Mouse (Mus musculus): Measurements from ENCODE around the gene Myh11. TPM values are rescaled to one million over a fixed set of nuclear protein-coding genes. Genes with fewer than 3 reads are reported as not detected.
A peak's percentile ranks its signal among the peaks of the same experiment; 100 is the strongest.

Myh11 gene
- polyA plus RNA-seq (2015; fragmentation: Nextera tagmentation; extraction: Ambion mirVana): 154 and 160 TPM in 2 replicates

DNA sequence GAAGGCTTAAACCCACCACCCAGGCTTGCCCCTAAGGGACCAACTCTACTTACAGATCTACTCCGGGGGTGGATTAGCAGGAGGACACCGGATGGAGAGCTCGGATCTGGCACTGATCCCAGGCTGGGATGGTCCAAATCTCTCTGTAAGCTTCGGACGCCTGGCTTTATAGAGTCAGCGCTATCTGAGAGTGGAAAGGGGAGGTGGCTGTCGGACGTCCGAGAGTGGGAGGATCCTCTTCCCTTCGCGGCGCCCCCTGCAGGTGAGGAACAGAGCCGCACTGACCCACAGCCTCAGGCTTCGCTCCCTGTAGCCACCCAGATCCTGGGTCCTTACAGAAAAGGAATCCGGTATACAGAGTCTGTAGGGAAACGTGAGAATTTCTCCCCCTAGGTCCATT, at the start of gene Myh11:
Myh11 (minus strand) TSS at position 150 of the 400 bp plus-strand sequence.
- Histone ChIP-seq H3K4me1 (replicated peaks) (peaks cover 8% of the 10 kb centered on the region), H3K36me3 (no peaks in the 10 kb centered on the region), H3K9me3 (no peaks in the 10 kb centered on the region), H3K9ac (peak within 1 kb of the TSS; percentile 29), H3K27me3 (replicated peaks) (no peaks in the 10 kb centered on the region), H3K4me3 (replicated peaks) (peak within 1 kb of the TSS; percentile 24), H3K4me2 (replicated peaks) (peak within 1 kb of the TSS; percentile 59), H3K27ac (peak within 1 kb of the TSS; percentile 79)
- 3% methylated on average over 16 of the region's 16 CpGs for WGBS
- peak; percentile 78 for ATAC-seq

DNA sequence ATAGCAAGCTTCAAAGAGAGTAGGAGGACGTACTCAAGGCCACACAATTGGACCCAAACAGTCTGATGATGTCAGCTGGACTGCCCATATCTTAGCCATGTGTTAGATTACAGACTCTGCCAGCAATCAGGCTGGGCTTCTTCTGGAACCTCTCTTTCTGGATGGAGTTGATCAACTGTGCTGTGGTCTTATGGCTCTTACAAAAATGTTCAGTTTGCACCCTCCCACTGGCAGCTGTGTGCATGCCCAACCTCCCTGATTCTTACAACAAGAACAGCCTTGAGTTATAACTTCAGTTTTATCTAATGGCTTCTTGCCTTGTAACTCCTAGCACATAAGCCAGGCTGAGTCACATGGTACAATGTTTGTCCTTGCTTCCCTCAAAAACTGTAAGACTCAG, 37.0 kb upstream of the Myh11 start:
- 52% methylated on average over 1 of the region's 1 CpGs for whole genome bisulfite sequencing
- no peak for ATAC-seq
- Histone ChIP-seq H3K27ac (no peak overlapping the region), H3K36me3 (no peaks in the 10 kb centered on the region), H3K4me1 (replicated peaks) (no peaks in the 10 kb centered on the region), H3K4me2 (replicated peaks) (no peak overlapping the region), H3K9ac (no peak overlapping the region), H3K27me3 (replicated peaks) (no peaks in the 10 kb centered on the region), H3K9me3 (no peaks in the 10 kb centered on the region), H3K4me3 (replicated peaks) (no peak overlapping the region)

DNA sequence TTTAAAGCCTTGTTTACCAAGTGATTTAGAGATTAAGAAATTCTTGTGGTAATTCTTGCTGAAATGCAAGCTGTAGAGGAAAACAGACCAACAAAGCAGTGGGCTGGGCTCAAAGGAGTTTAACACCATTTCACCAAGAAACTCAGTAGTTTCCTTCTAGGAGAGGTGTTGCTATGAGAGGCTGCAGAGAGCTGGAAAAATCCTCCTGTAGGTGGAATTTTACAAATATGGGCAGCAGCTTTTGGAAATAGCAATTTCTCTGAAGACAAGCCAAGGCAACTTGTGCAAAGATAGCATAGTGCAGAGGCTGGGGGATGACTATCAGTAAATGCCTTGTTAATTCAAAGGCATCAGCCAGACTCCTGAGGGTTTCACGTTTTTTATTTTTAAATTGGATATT, 29.3 kb upstream of the Myh11 start:
- Histone ChIP-seq H3K27ac (no peak overlapping the region), H3K4me3 (replicated peaks) (no peak overlapping the region), H3K4me1 (replicated peaks) (0 out of 2 replicates have a peak, but pooled peaks cover 6% of the 10 kb centered on the region), H3K9ac (no peak overlapping the region), H3K4me2 (replicated peaks) (no peak overlapping the region), H3K27me3 (replicated peaks) (no peaks in the 10 kb centered on the region), H3K9me3 (no peaks in the 10 kb centered on the region), H3K36me3 (no peaks in the 10 kb centered on the region)
- WGBS: 46% methylated on average over 1 of the region's 1 CpGs
- ATAC-seq: no peak

DNA sequence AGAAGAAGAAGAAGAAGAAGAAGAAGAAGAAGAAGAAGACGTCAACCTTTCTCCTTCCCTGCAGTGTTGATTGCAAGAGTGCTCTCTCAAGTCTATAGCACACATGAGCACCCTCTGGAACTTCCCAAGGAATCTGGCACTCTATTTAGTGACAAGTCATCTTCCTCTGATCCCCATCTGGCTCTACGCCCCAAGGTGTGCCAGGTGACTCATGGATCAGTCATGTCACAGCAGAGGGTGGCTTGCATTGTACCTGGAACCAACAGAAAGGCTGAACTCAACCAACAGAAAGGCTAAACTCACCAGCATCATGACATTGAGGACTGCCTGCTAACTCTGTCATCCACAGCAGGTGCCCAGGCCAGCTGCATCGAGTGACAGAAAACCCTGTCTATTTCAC, 28.5 kb upstream of the Myh11 start:
- WGBS: 87% methylated on average over 3 of the region's 3 CpGs
- H3K36me3 ChIP-seq: no peaks in the 10 kb centered on the region
- no peak overlapping the region for H3K27ac ChIP-seq
- H3K4me1 ChIP-seq (replicated peaks): 0 out of 2 replicates have a peak, but pooled peaks cover 6% of the 10 kb centered on the region
- H3K9ac ChIP-seq: no peak overlapping the region
- H3K9me3 ChIP-seq: no peaks in the 10 kb centered on the region
- ATAC-seq: no peak
- H3K27me3 ChIP-seq (replicated peaks): no peaks in the 10 kb centered on the region
- no peak overlapping the region for H3K4me3 ChIP-seq (replicated peaks)
- H3K4me2 ChIP-seq (replicated peaks): no peak overlapping the region

DNA sequence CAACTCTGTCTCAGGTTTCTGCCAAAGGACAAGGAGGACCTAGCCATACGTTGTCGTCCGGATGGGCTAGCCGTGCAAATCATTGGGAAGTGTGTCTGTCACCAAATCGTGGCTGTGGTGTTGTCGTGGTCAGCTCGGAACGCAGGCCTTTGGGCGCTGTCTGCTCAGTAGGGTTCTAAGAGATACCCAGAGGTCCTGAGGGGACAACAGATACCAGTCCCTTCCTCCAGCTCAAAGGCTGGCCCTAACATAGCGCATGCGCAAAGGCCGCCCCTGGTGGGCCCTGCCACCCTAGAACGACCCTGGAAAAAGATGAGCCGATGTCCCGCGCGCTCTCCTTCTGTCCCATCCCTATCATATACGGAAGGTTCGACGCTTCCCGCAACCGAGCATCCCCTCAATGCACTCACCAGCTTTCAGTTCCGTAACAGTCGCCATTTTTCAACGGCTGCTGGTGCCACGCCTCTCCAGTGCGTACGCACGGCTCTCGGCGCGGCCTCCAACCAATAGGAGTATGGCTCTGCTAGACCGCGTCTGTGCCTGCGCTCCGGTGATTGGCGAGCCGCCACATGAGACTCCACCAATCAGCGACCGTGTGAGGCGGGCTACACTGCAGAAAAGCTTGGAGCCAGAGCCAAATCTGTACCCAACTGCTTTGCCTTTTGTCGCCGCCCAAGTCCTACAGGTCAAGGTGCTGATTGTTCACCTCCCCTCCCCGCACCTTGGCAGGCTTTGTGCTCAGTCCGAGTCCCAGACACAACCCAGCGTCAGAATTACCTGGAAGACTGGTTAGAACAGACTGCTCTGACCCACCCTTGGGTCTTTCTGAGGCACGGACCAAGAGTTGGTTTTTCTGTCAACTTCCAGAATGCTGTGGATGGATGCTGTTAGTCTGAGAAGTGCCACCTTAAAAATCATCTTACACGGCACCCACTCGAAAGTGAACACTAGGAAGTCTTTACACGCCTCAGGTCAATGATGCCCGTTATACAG, 26.0 kb upstream of the Myh11 start, which contains the start of gene Fopnl:
Fopnl (minus strand) TSS at position 522 of the 993 bp plus-strand sequence.
- Histone ChIP-seq H3K4me1 (replicated peaks) (0 out of 2 replicates have a peak, but pooled peaks cover 6% of the 10 kb centered on the region), H3K4me3 (replicated peaks) (peak within 1 kb of the TSS; percentile 71), H3K9me3 (no peaks in the 10 kb centered on the region), H3K27me3 (replicated peaks) (no peaks in the 10 kb centered on the region), H3K36me3 (no peaks in the 10 kb centered on the region; the same call in 1 of the 2 replicates), H3K27ac (peak within 1 kb of the TSS; percentile 91), H3K9ac (peak within 1 kb of the TSS; percentile 83), H3K4me2 (replicated peaks) (peak within 1 kb of the TSS; percentile 81)
- WGBS: 4% methylated on average over 51 of the region's 51 CpGs
- ATAC-seq: peak; percentile 100

DNA sequence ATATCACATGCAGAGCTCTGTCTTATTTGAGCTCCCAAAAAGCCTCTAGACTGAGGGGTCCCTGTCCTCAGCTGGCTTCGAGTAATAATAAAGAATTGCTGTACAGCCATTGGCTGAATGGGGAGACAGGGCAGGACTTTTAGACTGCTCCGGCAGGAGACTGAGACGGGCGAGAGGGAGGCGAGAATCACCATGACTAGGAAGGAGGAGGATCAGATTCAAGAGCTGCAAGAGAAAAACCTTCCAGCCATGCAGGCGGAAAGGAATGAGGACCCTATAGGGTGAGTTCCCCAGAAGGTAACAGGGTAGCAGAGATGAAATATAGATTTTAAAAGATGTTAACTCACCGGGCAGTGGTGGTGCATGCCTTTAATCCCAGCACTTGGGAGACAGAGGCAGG, 21.7 kb upstream of the Myh11 start:
- peaks cover 8% of the 10 kb centered on the region; the same call in 1 of the 2 replicates for H3K36me3 ChIP-seq
- H3K4me3 ChIP-seq (replicated peaks): no peak overlapping the region
- H3K9ac ChIP-seq: no peak overlapping the region
- H3K4me1 ChIP-seq (replicated peaks): 0 out of 2 replicates have a peak, but pooled peaks cover 6% of the 10 kb centered on the region
- H3K27ac ChIP-seq: no peak overlapping the region
- 91% methylated on average over 7 of the region's 7 CpGs for WGBS
- H3K9me3 ChIP-seq: no peaks in the 10 kb centered on the region
- no peak for ATAC-seq
- no peaks in the 10 kb centered on the region for H3K27me3 ChIP-seq (replicated peaks)
- H3K4me2 ChIP-seq (replicated peaks): no peak overlapping the region

DNA sequence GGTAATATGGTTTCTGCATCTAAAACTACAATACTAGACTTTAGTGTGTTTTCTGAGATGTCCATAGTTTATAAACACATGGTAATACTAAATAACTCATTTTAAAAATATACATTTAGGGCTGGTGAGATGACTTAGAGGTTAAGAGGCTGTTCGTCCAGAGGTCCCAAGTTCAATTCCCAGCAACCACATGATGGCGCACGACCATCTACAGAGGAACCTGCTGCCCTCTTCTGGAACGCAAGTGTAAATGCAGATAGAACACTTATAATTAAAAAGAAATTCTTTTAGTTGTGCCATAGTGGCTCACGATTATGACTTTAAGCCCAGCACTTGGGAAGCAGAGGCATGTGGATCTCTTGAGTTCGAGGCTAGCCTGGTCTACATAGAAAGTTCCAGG, 20.2 kb upstream of the Myh11 start:
- Histone ChIP-seq H3K4me3 (replicated peaks) (no peak overlapping the region), H3K9me3 (no peaks in the 10 kb centered on the region), H3K27me3 (replicated peaks) (no peaks in the 10 kb centered on the region), H3K36me3 (peaks cover 8% of the 10 kb centered on the region; the same call in 1 of the 2 replicates), H3K4me2 (replicated peaks) (no peak overlapping the region), H3K27ac (no peak overlapping the region), H3K4me1 (replicated peaks) (0 out of 2 replicates have a peak, but pooled peaks cover 6% of the 10 kb centered on the region), H3K9ac (no peak overlapping the region)
- WGBS: 60% methylated on average over 6 of the region's 6 CpGs
- ATAC-seq: no peak

DNA sequence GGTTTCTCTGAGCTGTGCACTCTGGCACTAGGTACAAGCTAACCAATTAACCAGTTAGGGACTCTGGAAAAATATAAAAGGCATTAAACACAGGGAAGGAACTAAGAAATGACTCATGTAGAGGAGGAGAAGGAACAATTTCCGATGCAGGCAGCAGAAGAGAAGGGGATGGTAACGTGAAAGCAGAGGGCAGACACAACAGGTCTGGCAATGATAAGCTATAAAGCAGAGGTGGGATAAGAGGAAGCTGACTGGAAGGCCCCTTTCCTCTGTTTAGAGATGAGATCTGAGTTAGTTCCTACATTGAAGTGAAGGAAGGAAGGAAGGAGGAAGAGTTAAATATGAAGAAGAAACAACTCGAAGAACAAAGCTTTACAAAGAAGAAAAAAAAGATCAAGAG, 18.7 kb upstream of the Myh11 start:
- H3K9ac ChIP-seq: no peak overlapping the region
- no peak overlapping the region for H3K4me2 ChIP-seq (replicated peaks)
- H3K36me3 ChIP-seq: peaks cover 8% of the 10 kb centered on the region; the same call in 1 of the 2 replicates
- no peak overlapping the region for H3K27ac ChIP-seq
- no peaks in the 10 kb centered on the region for H3K27me3 ChIP-seq (replicated peaks)
- WGBS: 84% methylated on average over 3 of the region's 3 CpGs
- no peak for ATAC-seq
- H3K9me3 ChIP-seq: no peaks in the 10 kb centered on the region
- no peaks in the 10 kb centered on the region for H3K4me1 ChIP-seq (replicated peaks)
- H3K4me3 ChIP-seq (replicated peaks): no peak overlapping the region

DNA sequence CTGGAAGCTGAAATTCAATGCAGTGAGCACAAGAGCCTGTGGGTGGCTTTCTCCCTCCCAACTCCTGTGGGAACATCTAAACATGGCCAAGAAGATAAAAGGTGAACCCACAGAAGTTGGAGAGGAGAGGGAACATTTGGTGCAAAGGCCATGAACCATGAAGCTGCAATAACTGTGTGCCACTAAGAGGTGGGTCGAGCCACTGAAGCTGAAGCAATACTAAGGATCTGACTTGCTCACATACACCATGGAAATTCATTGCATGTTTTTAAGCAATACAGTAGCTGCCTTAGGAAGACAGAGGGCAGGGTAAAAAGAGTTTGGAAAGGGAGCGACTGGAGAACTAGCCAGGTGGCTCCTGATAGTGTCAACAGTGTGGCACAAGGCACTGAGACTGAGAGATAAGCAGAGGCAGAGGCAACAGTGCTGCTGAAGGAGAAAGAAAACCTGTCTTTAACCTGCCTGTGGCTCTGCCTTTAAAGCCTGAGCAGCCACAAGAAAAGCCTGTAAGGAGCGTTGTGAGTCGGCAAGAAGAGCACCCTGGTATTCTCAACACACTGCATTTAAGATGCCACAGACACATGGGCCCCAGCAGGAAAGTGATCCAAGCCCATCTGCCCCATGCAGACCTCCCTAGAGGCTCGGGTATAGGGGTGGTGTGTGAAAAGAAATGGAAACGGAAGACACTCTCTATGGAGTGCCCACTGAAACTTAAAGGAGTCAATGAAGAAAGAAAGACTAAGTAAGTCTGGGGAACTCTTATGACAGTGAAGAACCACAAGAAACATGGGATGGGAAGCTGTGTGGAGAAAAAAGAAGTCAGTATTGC, 17.3 kb upstream of the Myh11 start:
- Histone ChIP-seq H3K27me3 (replicated peaks) (no peaks in the 10 kb centered on the region), H3K27ac (no peak overlapping the region), H3K4me2 (replicated peaks) (no peak overlapping the region), H3K9ac (no peak overlapping the region), H3K4me3 (replicated peaks) (no peak overlapping the region), H3K36me3 (peaks cover 8% of the 10 kb centered on the region; the same call in 1 of the 2 replicates), H3K9me3 (no peaks in the 10 kb centered on the region), H3K4me1 (replicated peaks) (0 out of 2 replicates have a peak, but pooled peaks cover 2% of the 10 kb centered on the region)
- ATAC-seq: peak; percentile 48; the same call in 1 of the 2 replicates
- WGBS: 90% methylated on average over 6 of the region's 6 CpGs

DNA sequence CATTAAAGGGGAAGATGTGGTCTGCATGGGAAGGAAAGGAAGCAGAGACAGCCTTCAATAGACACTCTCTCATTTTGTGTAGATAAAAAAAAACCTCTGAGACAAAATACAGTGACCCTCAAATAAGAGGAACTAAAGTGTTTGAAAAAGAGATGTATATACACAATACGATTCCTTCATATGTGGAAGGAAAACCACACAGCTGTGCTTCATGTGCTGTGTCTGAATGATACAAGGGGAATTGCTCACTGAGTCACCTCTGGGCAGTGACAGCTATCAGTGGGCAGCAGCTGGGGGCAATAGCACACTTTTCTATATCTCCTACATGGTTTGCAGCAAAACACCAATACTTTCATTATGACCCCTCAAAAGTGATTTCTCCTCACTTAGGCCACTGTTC, 16.2 kb upstream of the Myh11 start:
- ATAC-seq: no peak
- no peaks in the 10 kb centered on the region for H3K9me3 ChIP-seq
- no peaks in the 10 kb centered on the region for H3K27me3 ChIP-seq (replicated peaks)
- 92% methylated on average over 1 of the region's 1 CpGs for WGBS
- no peak overlapping the region for H3K27ac ChIP-seq
- H3K4me2 ChIP-seq (replicated peaks): no peak overlapping the region
- 0 out of 2 replicates have a peak, but pooled peaks cover 2% of the 10 kb centered on the region for H3K4me1 ChIP-seq (replicated peaks)
- no peak overlapping the region for H3K4me3 ChIP-seq (replicated peaks)
- H3K36me3 ChIP-seq: peaks cover 11% of the 10 kb centered on the region; the same call in 1 of the 2 replicates
- H3K9ac ChIP-seq: no peak overlapping the region

DNA sequence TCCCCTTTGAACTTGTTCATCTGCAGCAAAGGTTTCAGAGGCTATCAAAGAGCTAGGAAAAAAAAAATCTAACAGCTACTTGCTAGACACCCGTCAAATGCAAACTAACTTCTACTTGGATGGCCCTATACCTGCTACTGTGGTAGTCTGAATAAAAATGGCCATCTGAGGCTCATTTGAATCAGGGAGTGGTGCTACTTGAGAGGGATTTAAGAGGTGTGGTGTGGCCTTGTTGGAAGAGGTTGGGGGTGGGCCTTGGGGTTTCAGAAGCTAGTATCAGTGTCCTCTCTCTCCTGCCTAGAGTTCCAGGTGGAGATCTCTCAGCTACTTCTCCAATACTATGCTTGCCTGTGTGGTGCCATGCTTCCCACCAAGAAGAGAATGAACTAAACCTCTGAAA, 15.3 kb upstream of the Myh11 start:
- ATAC-seq: no peak
- H3K4me3 ChIP-seq (replicated peaks): no peak overlapping the region
- 95% methylated on average over 1 of the region's 1 CpGs for WGBS
- H3K4me2 ChIP-seq (replicated peaks): no peak overlapping the region
- H3K4me1 ChIP-seq (replicated peaks): 0 out of 2 replicates have a peak, but pooled peaks cover 2% of the 10 kb centered on the region
- no peak overlapping the region for H3K9ac ChIP-seq
- H3K27me3 ChIP-seq (replicated peaks): no peaks in the 10 kb centered on the region
- H3K9me3 ChIP-seq: no peaks in the 10 kb centered on the region
- peaks cover 11% of the 10 kb centered on the region; the same call in 1 of the 2 replicates for H3K36me3 ChIP-seq
- no peak overlapping the region for H3K27ac ChIP-seq

DNA sequence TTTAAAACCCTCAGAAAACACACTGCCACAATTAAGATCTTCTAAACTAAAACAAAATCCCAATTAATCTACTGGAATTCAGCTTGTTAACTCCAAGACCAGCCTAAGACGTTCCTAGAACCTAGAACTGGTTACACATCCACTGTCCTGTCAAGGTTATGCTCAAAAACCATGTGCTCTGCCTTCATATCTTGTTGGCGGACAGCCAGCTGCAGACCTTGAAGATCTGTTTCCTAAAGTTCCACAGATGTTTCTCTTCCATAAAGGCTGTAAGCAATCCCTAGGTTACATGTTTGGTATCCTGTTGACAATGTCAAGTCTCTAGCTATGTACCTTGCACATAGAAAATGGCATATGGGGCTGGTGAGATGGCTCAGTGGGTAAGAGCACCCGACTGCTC, 13.6 kb upstream of the Myh11 start:
- H3K4me2 ChIP-seq (replicated peaks): no peak overlapping the region
- no peak overlapping the region for H3K27ac ChIP-seq
- H3K27me3 ChIP-seq (replicated peaks): no peaks in the 10 kb centered on the region
- H3K9me3 ChIP-seq: no peaks in the 10 kb centered on the region
- ATAC-seq: no peak
- H3K4me1 ChIP-seq (replicated peaks): 0 out of 2 replicates have a peak, but pooled peaks cover 2% of the 10 kb centered on the region
- no peak overlapping the region for H3K9ac ChIP-seq
- WGBS: 77% methylated on average over 3 of the region's 3 CpGs
- H3K36me3 ChIP-seq: peaks cover 12% of the 10 kb centered on the region; the same call in 1 of the 2 replicates
- no peak overlapping the region for H3K4me3 ChIP-seq (replicated peaks)
